Mouse (Mus musculus): ENCODE results near the gene Calm5.

Calm5 gene

GRCm38 (mm10) chr13:3872832-3873231 lies 18.9 kb downstream of the Calm5 start:
- TF ChIP-seq POU5F1 (IDR thresholded peaks at IDR 0.05; ENCODE audit: borderline replicate concordance, low read length) (no peak), NANOG (IDR thresholded peaks at IDR 0.05; ENCODE audit: borderline replicate concordance, low read length) (no peak), CTCF (conservative IDR thresholded peaks at IDR 0.05; ENCODE audit: low read length) (no peak)
- Histone ChIP-seq H3K36me3 (ENCODE audit: insufficient read depth, low read length) (no peaks in the 10 kb centered on the region), H3K9me3 (ENCODE audit: low read length) (no peaks in the 10 kb centered on the region), H3K27me3 (ENCODE audit: insufficient read depth, low read length) (no peaks in the 10 kb centered on the region; the same call in 1 of the 2 replicates), H3K4me1 (replicated peaks; ENCODE audit: low read depth, low read length) (0 out of 2 replicates have a peak, but pooled peaks cover 3% of the 10 kb centered on the region), H3K4me3 (replicated peaks; ENCODE audit: low read length) (no peak overlapping the region)

GRCm38 (mm10) chr13:3876448-3876847 lies 22.5 kb downstream of the Calm5 start:
- no peak overlapping the region for H3K4me3 ChIP-seq (replicated peaks; ENCODE audit: low read length)
- no peaks in the 10 kb centered on the region for H3K9me3 ChIP-seq (ENCODE audit: low read length)
- peaks cover 9% of the 10 kb centered on the region for H3K36me3 ChIP-seq (ENCODE audit: insufficient read depth, low read length)
- H3K4me1 ChIP-seq (replicated peaks; ENCODE audit: low read depth, low read length): peaks cover 13% of the 10 kb centered on the region; the same call in 1 of the 2 replicates
- TF ChIP-seq NANOG (IDR thresholded peaks at IDR 0.05; ENCODE audit: borderline replicate concordance, low read length) (no peak), CTCF (conservative IDR thresholded peaks at IDR 0.05; ENCODE audit: low read length) (no peak), POU5F1 (IDR thresholded peaks at IDR 0.05; ENCODE audit: borderline replicate concordance, low read length) (no peak)
- no peaks in the 10 kb centered on the region; the same call in 1 of the 2 replicates for H3K27me3 ChIP-seq (ENCODE audit: insufficient read depth, low read length)

- no peaks in the 10 kb centered on the region; the same call in 1 of the 2 replicates for H3K27me3 ChIP-seq (ENCODE audit: insufficient read depth, low read length)
- peaks cover 17% of the 10 kb centered on the region for H3K36me3 ChIP-seq (ENCODE audit: insufficient read depth, low read length)
- TF ChIP-seq POU5F1 (IDR thresholded peaks at IDR 0.05; ENCODE audit: borderline replicate concordance, low read length) (no peak), NANOG (IDR thresholded peaks at IDR 0.05; ENCODE audit: borderline replicate concordance, low read length) (no peak), CTCF (conservative IDR thresholded peaks at IDR 0.05; ENCODE audit: low read length) (no peak)
- no peak overlapping the region for H3K4me3 ChIP-seq (replicated peaks; ENCODE audit: low read length)
- H3K4me1 ChIP-seq (replicated peaks; ENCODE audit: low read depth, low read length): peaks cover 13% of the 10 kb centered on the region; the same call in 1 of the 2 replicates
- no peaks in the 10 kb centered on the region for H3K9me3 ChIP-seq (ENCODE audit: low read length)
Observed at GRCm38 (mm10) chr13:3877185-3877584, 23.2 kb downstream of the Calm5 start.

- H3K4me1 ChIP-seq (replicated peaks; ENCODE audit: low read depth, low read length): peaks cover 13% of the 10 kb centered on the region; the same call in 1 of the 2 replicates
- H3K9me3 ChIP-seq (ENCODE audit: low read length): no peaks in the 10 kb centered on the region
- TF ChIP-seq NANOG (IDR thresholded peaks at IDR 0.05; ENCODE audit: borderline replicate concordance, low read length) (no peak), POU5F1 (IDR thresholded peaks at IDR 0.05; ENCODE audit: borderline replicate concordance, low read length) (no peak), CTCF (conservative IDR thresholded peaks at IDR 0.05; ENCODE audit: low read length) (no peak)
- H3K36me3 ChIP-seq (ENCODE audit: insufficient read depth, low read length): peaks cover 18% of the 10 kb centered on the region
- H3K27me3 ChIP-seq (ENCODE audit: insufficient read depth, low read length): no peaks in the 10 kb centered on the region; the same call in 1 of the 2 replicates
- no peak overlapping the region for H3K4me3 ChIP-seq (replicated peaks; ENCODE audit: low read length)
Observed at GRCm38 (mm10) chr13:3877679-3878220, 23.8 kb downstream of the Calm5 start.

GRCm38 (mm10) chr13:3886663-3887062 lies 32.7 kb downstream of the Calm5 start:
- no peaks in the 10 kb centered on the region for H3K9me3 ChIP-seq (ENCODE audit: low read length)
- H3K4me1 ChIP-seq (replicated peaks; ENCODE audit: low read depth, low read length): peaks cover 4% of the 10 kb centered on the region
- TF ChIP-seq POU5F1 (IDR thresholded peaks at IDR 0.05; ENCODE audit: borderline replicate concordance, low read length) (no peak), NANOG (IDR thresholded peaks at IDR 0.05; ENCODE audit: borderline replicate concordance, low read length) (no peak), CTCF (conservative IDR thresholded peaks at IDR 0.05; ENCODE audit: low read length) (no peak)
- no peak overlapping the region for H3K4me3 ChIP-seq (replicated peaks; ENCODE audit: low read length)
- no peaks in the 10 kb centered on the region for H3K27me3 ChIP-seq (ENCODE audit: insufficient read depth, low read length)
- H3K36me3 ChIP-seq (ENCODE audit: insufficient read depth, low read length): peaks cover 80% of the 10 kb centered on the region

- Histone ChIP-seq H3K36me3 (ENCODE audit: insufficient read depth, low read length) (peaks cover 60% of the 10 kb centered on the region), H3K4me1 (replicated peaks; ENCODE audit: low read depth, low read length) (peaks cover 21% of the 10 kb centered on the region), H3K27me3 (ENCODE audit: insufficient read depth, low read length) (no peaks in the 10 kb centered on the region), H3K9me3 (ENCODE audit: low read length) (no peaks in the 10 kb centered on the region), H3K4me3 (replicated peaks; ENCODE audit: low read length) (no peak overlapping the region)
- TF ChIP-seq CTCF (conservative IDR thresholded peaks at IDR 0.05; ENCODE audit: low read length) (no peak), POU5F1 (IDR thresholded peaks at IDR 0.05; ENCODE audit: borderline replicate concordance, low read length) (no peak), NANOG (IDR thresholded peaks at IDR 0.05; ENCODE audit: borderline replicate concordance, low read length) (no peak)
Observed at GRCm38 (mm10) chr13:3889111-3889510, 35.1 kb downstream of the Calm5 start.

GRCm38 (mm10) chr13:3890061-3890460 lies 36.1 kb downstream of the Calm5 start:
- H3K36me3 ChIP-seq (ENCODE audit: insufficient read depth, low read length): peaks cover 59% of the 10 kb centered on the region
- TF ChIP-seq CTCF (conservative IDR thresholded peaks at IDR 0.05; ENCODE audit: low read length) (no peak), NANOG (IDR thresholded peaks at IDR 0.05; ENCODE audit: borderline replicate concordance, low read length) (no peak), POU5F1 (IDR thresholded peaks at IDR 0.05; ENCODE audit: borderline replicate concordance, low read length) (no peak)
- peaks cover 31% of the 10 kb centered on the region for H3K4me1 ChIP-seq (replicated peaks; ENCODE audit: low read depth, low read length)
- H3K9me3 ChIP-seq (ENCODE audit: low read length): no peaks in the 10 kb centered on the region
- H3K27me3 ChIP-seq (ENCODE audit: insufficient read depth, low read length): no peaks in the 10 kb centered on the region
- H3K4me3 ChIP-seq (replicated peaks; ENCODE audit: low read length): no peak overlapping the region

GRCm38 (mm10) chr13:3891479-3892087 lies 37.6 kb downstream of the Calm5 start:
- Histone ChIP-seq H3K4me1 (replicated peaks; ENCODE audit: low read depth, low read length) (peaks cover 32% of the 10 kb centered on the region), H3K4me3 (replicated peaks; ENCODE audit: low read length) (no peak overlapping the region)
- no peak for TF ChIP-seq POU5F1 (IDR thresholded peaks at IDR 0.05; ENCODE audit: borderline replicate concordance, low read length)
- no peak for TF ChIP-seq CTCF (conservative IDR thresholded peaks at IDR 0.05; ENCODE audit: low read length)
- TF ChIP-seq NANOG (IDR thresholded peaks at IDR 0.05; ENCODE audit: borderline replicate concordance, low read length): no peak

More at GRCm38 (mm10) chr13:3891479-3892087, 37.6 kb downstream of the Calm5 start:
- no peaks in the 10 kb centered on the region for H3K9me3 ChIP-seq (ENCODE audit: low read length)
- no peaks in the 10 kb centered on the region for H3K27me3 ChIP-seq (ENCODE audit: insufficient read depth, low read length)
- peaks cover 59% of the 10 kb centered on the region for H3K36me3 ChIP-seq (ENCODE audit: insufficient read depth, low read length)

All from E14TG2a.4 (cell line).